Mouse (Mus musculus) megakaryocyte, embryonic 14.5 days (primary cell): ENCODE measurements around the gene Bri3.

Source experiments
- FLI1 ChIP-seq: IDR thresholded peaks from 2 replicates; pipeline ENCODE4 v1.6.1; 2012; ENCODE audit warnings: low read length, inconsistent platforms, mixed read lengths
- GATA1 ChIP-seq: IDR thresholded peaks from 3 replicates; pipeline ENCODE4 v1.6.1; 2012; ENCODE audit warnings: mixed read lengths, low read length, inconsistent platforms, borderline replicate concordance

DNA sequence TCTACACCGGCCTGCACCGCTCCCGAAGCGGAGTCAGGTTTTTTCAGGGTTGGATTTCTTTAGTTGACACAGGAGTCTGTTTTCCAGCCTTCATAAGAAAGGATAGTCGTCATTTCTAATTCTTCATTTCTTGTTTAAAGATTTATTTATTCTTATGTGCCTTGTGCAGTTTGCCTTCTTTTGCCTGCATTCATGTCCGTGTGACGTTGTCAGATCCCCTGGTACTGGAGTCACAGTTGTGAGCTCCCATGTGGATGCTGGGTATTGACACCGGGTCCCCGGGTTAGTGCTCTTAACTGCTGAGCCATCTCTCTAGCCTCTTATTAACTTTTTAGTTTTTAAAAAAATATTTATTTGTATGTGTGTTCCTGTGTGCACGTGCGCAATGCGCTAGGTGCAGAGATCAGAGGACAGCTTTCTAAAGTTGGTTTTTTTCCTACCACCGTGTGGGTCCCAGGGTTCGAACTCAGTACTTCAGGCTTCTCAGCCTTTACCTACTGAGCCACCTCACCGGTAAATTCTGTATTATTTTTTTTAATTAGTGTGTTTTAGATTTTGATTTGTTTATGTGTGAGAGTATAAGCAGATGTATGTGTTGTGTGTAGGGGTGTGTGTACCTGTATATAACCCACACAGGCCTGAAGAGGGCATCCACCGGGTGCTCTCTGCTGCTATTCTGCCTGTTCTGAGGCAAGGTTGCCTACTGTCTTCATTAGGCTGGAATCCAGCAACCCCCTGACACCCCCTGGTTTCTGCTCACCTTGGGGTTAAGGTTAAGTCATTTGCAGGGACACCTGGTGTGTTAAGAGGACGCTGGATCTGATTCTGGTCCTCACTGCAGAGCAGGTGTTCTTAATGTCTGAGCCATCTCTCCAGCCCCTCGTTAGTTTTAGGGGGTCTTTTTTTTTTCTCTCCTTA, 20.1 kb upstream of the Bri3 start:
- TF ChIP-seq GATA1 (no peak), FLI1 (no peak)
